Mouse (Mus musculus): ENCODE measurements around the gene Daam1.

Daam1 gene

DNA sequence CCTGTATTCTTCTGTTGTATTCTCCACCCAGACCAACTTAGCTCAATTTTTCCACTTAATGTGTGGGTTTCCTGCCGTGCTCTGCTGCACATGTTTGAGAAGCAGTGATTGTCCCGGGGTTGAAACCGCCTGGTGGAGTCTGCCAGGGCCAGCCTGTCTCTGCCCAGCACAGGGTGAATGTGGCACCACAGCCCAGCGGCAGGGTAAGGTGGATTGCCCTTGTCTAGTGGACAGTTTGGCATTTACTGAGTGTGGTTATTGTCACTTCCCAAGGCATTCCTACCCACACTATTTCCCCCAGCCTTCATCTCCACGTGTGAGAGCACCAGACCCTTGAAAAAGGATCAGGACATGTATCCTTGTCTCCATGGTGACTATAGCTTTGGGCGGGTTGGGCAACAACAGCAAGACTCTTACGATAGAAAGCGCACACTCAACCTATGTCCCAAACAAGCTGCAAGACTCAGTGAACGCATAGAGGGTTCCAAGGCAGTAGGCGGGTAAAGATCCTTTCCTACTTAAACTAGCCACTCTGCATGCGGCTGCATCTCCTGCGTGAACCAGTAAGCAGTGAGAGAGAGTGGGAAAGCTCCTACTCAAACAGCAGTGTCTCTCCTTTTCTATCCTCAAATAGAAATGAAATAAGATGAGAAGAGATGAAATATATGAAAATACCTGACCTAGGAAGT, 139.2 kb downstream of the Daam1 start:
- DNase-seq (ENCODE audit: low spot score in 2 of 2): no peak

DNA sequence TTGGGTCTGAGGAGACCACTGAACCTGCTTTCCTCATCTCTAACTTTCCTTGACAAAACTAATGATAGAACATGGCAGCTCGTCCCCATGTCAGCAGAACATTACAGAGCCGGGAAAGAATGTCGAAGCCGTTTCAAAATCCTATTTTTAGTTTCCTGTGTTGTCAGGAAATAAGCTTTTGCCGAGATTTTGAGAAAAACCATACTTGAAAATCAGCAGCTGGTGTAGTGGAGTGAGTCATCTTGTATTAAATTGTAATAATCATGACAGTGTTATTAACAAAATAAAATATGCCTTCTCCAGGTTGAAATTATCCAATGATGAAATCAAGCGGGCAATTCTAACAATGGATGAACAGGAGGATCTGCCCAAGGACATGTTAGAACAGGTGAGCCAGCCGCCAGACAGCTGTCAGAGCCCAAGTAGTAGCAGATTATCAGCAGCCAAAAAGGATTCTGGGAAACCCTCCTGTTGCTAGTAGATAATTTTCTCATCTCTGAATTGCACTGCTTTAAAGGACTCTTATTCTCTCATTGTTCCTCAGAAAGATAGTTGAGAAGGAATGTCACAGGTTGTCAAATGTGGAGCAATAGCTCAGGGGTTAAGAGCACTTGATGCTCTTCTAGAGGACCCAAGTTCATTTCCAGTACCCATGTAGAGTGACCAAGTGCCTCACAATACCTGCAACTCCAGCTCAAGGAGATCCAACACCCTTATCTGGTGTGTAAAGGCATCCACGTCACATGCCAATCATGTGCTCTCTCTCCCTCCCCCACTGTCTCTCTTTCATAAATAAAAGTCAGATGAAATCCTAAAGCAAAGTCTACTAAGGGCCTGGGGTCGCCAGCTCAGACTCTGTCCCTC, 140.1 kb downstream of the Daam1 start:
- DNase-seq (ENCODE audit: low spot score in 2 of 2): no peak

- DNase-seq (ENCODE audit: low spot score in 2 of 2): no peak
Measured at GRCm38 (mm10) chr12:71972126-71972525, 141.2 kb downstream of the Daam1 start.

DNA sequence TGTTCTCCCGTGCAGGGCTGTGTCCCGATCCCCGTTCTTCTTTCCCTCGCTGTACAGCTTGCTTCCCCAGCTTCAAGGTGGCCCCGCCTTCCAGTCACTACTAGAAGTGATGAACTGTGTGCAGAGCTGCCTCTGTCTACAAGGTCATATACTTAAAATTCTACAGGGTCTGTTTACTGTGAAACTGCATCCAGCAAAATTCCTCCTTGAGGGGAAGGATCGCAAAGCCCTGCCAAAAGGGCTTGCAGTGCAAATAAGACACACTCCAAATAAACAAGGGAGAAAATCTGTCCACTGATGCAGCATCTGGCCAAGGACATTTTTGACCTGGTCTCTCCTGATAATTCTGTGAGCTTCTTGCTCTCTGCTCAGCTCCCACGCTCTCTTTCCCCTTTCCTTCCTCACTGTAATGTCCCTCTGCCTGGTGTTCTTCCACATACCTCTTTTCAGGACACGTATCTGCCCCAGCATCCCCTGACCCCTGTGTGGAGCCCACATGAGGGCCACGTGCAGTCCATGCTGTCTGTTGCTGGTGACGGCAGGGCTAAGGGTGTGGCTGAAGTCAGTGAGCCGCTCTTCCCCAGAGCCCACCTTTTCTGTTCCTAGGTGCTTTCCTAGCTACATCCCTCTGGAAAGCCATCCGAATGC, 141.9 kb downstream of the Daam1 start:
- no peak for DNase-seq (ENCODE audit: low spot score in 2 of 2)

DNA sequence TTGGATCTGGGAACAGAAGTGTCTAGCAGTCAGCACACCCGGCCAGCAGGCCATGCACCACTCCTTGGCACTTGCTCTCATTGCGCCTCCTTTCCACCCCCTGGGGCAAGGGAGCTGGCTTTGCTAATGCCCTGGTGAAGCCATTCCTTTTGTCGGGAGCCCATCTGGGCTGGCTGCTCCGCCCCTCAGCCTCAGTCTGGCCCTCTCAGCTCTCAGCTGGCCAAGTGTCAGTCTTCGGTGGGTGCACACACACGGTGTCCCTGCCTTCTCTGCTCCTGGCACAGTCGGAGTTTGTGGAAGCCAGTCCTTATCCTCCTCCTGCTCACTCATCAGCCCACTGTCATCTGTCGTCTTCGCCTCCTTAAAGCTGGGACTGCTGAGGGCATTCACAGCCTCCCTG, 142.7 kb downstream of the Daam1 start:
- DNase-seq (ENCODE audit: low spot score in 2 of 2): peak in 1 of 2 experiments; percentile 29

DNA sequence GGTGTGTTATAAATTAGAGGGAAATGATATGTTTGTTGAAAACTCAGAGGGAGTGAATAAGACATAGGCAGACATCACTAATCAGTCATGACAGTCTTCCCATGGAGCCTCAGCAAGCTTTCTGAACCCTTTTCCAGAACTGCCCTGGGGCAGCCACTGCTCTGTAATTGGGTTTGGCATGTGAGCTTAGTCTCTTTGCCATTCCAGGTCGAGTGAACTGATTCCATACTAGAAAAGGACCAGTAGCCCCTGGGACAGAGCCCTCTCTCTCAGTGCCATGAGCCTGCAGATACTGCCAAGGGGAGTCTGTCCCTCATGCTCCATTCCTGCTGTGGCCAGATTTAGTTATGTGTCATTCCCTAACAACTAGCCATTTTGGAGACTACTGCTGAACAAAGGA, 144.7 kb downstream of the Daam1 start:
- DNase-seq (ENCODE audit: low spot score in 2 of 2): no peak

GRCm38 (mm10) chr12:71976361-71976960, 145.6 kb downstream of the Daam1 start:
- DNase-seq (ENCODE audit: low spot score in 2 of 2): no peak

DNA sequence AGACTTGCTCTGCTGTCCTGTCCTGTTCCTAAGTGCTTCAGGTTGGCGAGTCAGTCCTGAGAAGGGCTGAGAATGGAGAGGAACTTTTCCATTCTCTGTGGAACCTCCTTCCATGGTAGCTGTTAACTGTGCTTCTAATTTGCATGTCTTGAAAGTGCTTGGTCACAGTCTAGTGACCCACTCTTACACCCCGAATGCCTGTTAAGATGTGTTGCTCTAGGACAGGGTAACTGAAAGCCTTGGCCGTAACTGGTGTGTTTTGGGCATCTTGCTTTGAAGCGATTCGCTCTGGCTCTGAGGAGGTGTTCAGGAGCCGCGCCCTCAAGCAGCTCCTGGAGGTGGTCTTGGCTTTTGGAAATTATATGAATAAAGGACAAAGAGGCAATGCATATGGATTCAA, 146.5 kb downstream of the Daam1 start:
- DNase-seq (ENCODE audit: low spot score in 2 of 2): no peak

- DNase-seq (ENCODE audit: low spot score in 2 of 2): no peak
Measured at GRCm38 (mm10) chr12:71978513-71979352, 147.9 kb downstream of the Daam1 start.

DNA sequence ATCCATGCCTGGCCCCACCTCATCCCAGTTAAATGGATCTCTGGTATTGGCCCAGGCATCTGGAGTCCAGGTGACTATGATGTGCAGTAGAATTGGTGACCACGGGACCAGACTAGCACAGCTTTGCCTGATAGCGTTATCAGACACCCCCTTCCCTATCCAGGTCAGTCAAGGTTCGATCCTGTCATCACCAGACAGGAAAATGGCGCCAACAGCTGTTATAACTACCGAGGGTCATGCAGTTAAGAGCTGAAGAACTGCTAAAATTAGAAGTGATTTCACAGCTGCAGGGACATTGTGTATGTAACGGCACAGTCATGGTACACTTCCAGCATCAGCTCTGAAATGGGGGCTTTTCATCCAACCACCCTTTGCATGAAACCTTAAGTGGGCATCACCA, 149.3 kb downstream of the Daam1 start:
- no peak for DNase-seq (ENCODE audit: low spot score in 2 of 2)

- DNase-seq (ENCODE audit: low spot score in 2 of 2): no peak
Measured at GRCm38 (mm10) chr12:71980746-71981145, 149.9 kb downstream of the Daam1 start.

- no peak for DNase-seq (ENCODE audit: low spot score in 2 of 2)
Measured at GRCm38 (mm10) chr12:71981250-71981649, 150.4 kb downstream of the Daam1 start.

DNA sequence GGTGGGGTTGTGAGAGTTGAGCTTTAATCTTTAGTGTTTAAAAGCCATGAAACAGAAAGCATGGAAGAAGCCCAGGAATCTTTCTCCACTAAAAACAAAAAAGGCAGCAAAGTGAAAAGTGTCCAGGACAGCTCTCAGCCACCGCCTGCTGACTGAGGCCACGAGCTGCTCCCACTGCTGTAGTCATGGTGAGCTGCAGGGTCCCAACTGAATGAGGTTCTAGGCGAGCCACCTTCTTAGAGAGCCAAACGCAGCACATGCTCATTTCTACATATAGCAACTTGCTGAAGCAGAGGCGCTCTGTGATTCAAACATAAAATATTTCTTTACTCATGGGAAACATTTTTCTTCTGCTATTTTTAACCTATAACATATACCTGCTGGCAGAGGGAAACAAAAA, 150.9 kb downstream of the Daam1 start:
- no peak for DNase-seq (ENCODE audit: low spot score in 2 of 2)

GRCm38 (mm10) chr12:71983102-71983715, 152.3 kb downstream of the Daam1 start:
- DNase-seq (ENCODE audit: low spot score in 2 of 2): no peak

DNA sequence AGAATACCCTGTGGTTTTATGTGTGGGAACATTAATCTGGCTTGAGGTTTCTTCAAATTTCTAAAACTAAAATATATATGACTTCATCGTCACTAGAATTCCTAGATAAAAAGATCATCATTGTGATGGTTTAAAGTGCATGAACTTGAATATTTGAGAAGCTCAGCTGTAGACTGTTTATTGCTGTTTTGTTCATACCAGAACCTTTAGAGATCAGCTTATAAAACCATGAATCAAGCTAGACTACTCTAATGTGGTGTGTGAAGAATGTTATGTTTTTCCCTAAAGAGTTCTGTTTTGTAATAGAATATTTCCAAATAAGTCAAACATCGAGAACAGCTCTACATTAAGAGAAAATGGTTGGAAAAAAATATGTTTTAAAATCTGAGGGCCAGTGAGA, 156.3 kb downstream of the Daam1 start:
- DNase-seq (ENCODE audit: low spot score in 2 of 2): no peak

DNA sequence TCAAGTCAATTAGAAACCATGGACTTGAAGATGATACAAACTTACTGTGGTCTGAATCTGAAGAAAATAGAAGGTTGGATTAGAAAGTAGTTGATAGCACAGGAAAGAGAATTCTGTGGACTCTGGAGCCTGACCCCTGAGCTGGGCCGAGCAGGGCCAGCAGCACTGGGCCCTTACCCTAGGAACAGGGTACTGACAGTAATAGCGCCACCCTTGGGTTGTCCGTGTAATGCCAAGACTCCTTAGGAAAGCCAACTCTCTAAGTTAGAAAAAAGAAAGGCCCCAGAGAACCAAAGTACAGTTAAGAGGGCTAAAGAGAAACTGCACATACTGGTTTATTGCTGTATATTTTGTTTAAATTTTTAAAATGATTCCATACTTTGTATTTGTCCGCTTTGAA, 157.0 kb downstream of the Daam1 start:
- no peak for DNase-seq (ENCODE audit: low spot score in 2 of 2)

DNA sequence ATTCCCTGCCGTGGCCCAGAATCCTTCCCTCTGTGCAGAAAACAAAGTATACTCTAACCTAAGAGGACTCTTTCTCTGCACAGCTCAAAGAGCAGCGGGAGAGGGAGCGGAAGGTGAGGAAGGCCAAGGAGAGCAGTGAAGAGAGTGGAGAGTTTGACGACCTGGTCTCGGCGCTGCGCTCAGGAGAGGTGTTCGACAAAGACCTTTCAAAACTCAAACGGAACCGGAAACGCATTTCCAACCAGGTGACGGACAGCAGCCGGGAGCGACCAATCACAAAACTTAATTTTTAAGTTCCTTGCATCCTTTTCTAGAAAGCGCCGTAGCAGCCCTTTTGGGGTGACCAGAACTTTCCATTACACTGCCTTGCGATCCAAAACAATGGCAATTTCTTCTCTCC, 158.7 kb downstream of the Daam1 start:
- no peak for DNase-seq (ENCODE audit: low spot score in 2 of 2)

GRCm38 (mm10) chr12:71992599-71993210, 161.8 kb downstream of the Daam1 start:
- DNase-seq (ENCODE audit: low spot score in 2 of 2): no peak

DNA sequence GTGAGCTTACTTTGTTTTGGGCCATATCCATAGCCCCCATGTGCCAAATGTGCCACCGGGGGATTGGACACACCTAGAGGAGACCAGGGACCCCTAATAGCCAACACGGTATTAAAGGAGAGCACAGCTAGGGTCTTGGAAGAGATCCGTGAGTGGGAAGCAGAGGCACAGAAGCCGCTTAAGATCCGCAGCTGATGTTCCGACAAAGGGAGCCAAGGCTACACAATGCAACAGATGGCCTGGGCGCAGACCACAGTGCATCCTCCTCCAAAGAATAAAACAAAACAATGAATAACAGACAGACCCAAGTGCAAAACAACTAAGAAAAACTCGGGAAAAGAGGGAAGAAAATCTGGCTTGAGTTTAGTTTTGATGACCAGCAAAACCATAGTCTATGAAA, 165.0 kb downstream of the Daam1 start:
- DNase-seq (ENCODE audit: low spot score in 2 of 2): no peak

- no peak for DNase-seq (ENCODE audit: low spot score in 2 of 2)
Measured at GRCm38 (mm10) chr12:71996920-71997319, 166.0 kb downstream of the Daam1 start.

- DNase-seq (ENCODE audit: low spot score in 2 of 2): no peak
Measured at GRCm38 (mm10) chr12:71997364-71997763, 166.5 kb downstream of the Daam1 start.

All from cerebellum, postnatal 4 days (tissue).